Mouse (Mus musculus): ENCODE measurements at regions not wholly inside any gene's neighbourhood (a gene's known extent, or its start where the extent isn't known, plus 50 kb on each side); places are given as distances from the start of the nearest gene placed in this dataset.

GRCm38 (mm10) chr1:76081700-76082099 lies 535.6 kb downstream of the Slc4a3 start:
- TF ChIP-seq POLR2A (IDR thresholded peaks at IDR 0.05; ENCODE audit: insufficient read depth, low read depth, low read length) (no peak), CTCF (IDR thresholded peaks at IDR 0.05; ENCODE audit: insufficient read depth, low read depth, low read length) (no peak)

Data from olfactory bulb, adult 2 months (tissue).